Mouse (Mus musculus): Measurements from ENCODE around the gene Eef2.
"Not testable (repeated sequence)": the region's sequence is repeated elsewhere in the genome, so short reads cannot be mapped to it uniquely, and the experiment has no call there.

The Eef2 gene

DNA sequence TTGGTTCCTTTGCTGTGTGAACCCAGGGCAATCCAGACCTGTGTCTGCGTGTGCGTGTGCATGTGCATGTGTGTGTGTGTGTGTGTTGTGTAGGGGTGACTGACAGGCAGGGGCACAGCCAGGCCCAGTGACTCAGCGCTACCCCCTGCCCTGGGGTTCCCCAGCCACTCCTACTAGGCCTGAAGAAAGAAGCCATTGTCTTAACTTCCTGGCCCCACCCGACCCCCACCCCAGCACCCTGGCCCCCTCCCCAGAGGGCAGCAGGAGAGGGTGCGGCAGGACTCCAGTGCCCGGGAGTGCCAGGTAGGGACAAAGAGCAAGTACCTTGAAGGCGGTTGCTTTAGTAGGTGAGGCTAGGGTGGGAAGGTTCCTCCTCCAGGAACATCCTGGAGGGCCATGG is 30.7 kb upstream of the Eef2 start:
- in situ Hi-C loops (cut with MboI, MseI) = no loop called here

- in situ Hi-C loops (cut with MboI, MseI) = no loop called here
These were observed 30.1 kb upstream of the Eef2 start for GRCm38 (mm10) chr10:81146296-81146695.

DNA sequence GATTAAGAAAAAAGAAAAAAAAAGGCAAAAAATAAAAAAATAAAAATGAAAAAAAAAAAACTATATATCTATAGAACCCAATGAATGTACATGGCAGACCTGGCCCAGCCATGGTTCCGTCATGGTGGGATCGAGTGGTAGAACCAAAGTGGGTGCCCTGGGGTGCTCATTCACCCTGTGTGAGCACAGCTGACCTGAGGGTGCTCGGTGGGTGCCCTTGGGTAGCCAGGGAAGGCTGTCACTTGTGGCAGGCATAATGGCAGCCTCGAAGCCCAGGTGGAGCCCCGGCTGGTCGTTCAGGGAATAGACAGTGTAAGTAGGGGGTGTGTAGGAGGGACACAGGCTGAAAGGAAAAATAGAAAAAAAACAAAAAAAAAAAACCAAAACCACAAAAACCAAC is 25.2 kb upstream of the Eef2 start:
- in situ Hi-C loops (cut with MboI, MseI) = no loop called here

DNA sequence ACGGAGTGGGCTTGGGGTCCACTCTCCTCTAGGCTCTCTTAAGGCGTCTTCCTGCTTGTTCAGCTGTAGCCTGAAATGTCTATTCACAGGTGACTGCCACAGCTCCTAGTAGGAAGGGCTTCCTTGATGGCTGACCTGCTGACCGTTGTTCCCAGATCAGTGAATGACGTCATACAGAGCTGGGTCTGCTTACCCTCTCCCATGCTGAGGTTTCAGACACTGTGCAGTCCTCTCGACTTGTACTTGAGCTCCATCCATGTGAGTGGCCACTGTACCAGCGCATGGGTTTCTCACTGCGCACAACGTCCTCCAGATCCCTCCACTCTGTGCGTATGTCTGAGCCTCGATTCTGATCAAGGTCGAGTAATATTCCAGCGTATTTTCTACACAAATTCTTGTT is 23.8 kb upstream of the Eef2 start:
- in situ Hi-C loops (cut with MboI, MseI) = no loop called here

GRCm38 (mm10) chr10:81154313-81154712 is 22.1 kb upstream of the Eef2 start:
- in situ Hi-C loops (cut with MboI, MseI) = no loop called here

DNA sequence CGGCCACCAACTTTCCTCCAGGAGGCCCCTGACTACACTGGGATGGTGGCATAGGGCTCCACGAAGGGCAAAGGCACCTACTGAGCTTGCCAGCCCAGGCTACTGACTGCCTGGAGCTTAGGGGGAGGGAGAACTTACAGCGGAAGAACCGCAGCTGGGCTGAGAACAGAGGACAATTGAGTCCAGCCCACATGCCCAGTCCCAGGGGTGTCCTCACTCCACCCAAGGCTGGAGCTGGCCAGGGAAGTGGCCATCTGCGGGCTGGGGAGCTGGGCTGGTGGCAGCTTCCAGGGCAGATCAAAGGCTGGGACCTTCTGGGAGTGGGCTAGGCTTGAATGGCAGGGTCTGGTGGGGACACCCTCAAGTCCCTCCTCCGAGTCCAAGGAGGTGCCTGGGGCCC is 21.7 kb upstream of the Eef2 start:
- in situ Hi-C loops (cut with MboI, MseI) = no loop called here

DNA sequence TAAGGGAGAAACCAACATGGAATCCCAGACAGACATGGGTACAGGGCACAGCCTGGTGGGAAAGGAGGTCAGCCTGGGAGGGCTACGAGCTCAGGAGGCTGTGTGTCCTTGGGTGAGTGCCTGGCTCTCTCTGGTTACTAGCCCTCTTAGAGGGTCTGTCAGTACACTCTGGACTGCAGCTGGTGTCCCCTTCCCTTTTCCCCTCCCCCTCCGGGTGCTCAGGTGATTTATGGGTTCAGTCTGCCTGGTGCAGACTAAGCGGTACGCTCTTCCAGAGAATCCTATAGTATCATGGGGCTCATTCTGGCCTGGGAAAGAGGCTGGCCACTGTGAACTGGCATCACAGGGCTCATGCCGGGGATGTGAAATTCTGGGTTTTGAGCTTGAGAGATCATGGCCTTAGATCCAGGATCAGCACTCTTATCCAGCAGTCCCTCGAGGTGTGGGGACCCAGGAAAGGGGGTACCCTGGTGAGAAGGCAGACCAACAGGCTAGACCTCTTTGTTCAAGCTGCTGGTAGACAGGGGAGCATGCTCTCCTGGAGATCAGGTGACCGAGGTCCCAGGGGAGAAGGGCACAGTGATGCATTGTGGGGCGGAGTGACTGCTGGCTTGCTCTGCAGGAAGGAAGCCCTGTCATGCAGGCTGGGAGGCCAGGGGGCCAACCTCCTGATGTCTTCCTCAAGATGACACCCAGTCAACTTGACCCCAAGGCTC is 14.7 kb upstream of the Eef2 start:
- in situ Hi-C loops (cut with MboI, MseI) = no loop called here

GRCm38 (mm10) chr10:81162318-81162652 is 14.1 kb upstream of the Eef2 start:
- in situ Hi-C loops (cut with MboI, MseI) = no loop called here

DNA sequence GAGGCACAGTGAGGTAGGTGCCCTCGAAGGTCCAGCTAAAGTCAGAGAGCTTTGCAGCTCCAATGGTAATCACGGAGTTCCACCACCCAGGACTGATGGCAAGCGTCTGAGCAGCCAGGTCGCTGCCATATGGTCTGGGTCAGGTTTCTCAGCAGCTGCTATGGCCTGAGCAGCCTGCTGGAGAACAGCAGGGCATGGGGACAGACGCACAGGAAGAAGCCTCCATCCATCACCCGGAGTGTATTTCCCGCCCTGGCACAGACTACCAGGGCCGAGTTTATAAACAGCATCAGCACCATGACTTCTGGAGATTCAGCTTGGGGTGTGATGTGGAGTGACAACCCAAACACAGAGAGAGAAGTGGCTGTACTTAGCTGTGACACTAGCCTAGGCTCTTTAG is 11.3 kb upstream of the Eef2 start:
- in situ Hi-C loops (cut with MboI, MseI) = no loop called here

DNA sequence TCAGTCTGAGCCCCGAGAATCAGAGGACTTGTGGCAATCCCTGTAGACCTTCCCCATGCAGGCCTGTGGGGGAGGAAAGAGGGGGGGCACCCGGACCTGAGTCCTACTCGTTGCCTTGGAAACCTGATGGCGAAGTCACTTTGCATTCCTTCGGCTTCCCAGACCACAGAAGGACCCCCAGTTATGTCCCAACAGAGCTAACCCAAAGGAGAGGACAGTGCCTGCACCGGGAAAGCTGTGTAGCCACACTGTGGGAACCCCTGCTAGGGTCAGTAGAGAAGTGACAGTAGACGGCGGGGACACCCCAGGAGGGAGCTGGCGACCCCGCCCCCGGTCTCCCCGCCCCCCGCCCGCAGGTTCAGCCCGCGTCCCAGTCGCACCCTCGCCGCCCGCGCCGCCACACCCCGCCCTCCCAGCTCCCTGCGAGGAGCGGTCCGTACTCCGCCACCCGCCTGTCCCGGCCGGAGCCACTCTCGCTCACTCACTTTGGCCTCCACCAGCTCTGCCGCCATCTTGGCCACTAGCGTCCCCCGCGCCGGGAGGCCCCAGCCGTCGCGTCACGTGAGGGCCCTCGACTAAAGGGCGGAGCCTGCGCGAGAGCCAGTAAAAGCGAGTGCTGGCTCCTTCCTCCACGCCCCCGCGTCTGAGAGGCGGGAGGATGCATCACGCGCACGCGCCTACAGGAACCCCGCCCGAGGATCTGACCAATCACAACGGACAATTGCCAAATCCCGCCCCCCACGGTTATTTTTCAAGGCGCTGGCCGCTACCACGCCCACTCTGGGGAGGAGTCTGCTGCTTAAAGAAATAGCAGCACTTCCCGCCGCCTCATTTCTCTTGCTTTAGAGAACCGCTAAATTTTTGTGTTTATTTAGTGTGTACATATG is 9.0 kb upstream of the Eef2 start, which contains the start of gene Pias4:
Pias4 (minus strand) TSS at position 724 of the 887 bp plus-strand sequence.
- in situ Hi-C loops (cut with MboI, MseI) = no loop called here

- in situ Hi-C loops (cut with MboI, MseI) = no loop called here
These were observed 8.4 kb upstream of the Eef2 start for GRCm38 (mm10) chr10:81168087-81168431.

- in situ Hi-C loops (cut with MboI, MseI) = no loop called here
These were observed 7.7 kb upstream of the Eef2 start for GRCm38 (mm10) chr10:81168521-81169244.

DNA sequence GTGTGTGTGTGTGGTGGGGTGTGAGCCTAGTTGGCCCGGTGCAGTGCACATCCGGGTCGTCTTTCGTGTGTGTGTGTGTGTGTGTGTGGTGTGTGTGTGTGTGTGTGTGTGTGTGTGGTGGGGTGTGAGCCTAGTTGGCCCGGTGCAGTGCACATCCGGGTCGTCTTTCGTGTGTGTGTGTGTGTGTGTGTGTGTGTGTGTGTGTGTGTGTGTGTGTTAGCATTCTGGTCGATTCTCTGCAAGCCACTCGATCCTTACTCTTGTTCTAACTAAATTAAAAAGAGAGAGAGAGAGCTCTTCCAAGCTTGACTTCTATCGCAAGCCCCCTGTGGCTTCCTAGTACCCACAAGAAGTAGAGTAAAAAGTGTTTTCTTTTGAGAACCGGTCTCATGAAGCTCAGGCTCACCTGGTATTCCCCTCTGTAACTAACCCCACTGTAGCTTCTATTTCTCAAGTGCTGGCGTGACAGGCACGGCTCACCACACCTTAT is 7.0 kb upstream of the Eef2 start:
- in situ Hi-C loops (cut with MboI, MseI) = not testable (repeated sequence)

- in situ Hi-C loops (cut with MboI, MseI) = loop anchor here (10.0 kb wide), 1 partner anchor 1318 kb away; the partner anchor contains the start of gene Ptbp1
These were observed 3.3 kb upstream of the Eef2 start for GRCm38 (mm10) chr10:81173132-81173531.

- in situ Hi-C loops (cut with MboI, MseI) = loop anchor here (5.0 to 10.0 kb wide), 2 partner anchors 37 to 1320 kb away; partner anchors contain the start of genes Ptbp1 and Zbtb7a
These were observed 1.6 kb upstream of the Eef2 start for GRCm38 (mm10) chr10:81174617-81175344.

DNA sequence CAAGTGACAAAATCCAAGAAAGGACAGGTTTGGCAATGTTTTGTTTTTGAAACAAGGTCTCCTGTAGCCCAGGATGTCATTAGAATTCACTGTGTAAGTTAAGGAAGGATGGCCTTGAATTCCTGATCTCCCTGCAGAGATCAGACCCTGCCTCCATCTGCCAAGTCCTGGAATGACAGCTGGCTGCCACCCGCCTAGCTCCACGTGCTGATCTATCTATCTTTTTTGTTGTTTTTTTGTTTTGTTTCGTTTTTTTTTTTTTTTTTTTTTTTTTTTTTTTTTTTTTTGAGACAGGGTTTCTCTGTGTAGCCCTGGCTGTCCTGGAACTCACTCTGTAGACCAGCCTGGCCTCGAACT is 1.1 kb upstream of the Eef2 start:
- in situ Hi-C loops (cut with MboI, MseI) = loop anchor here (5.0 to 10.0 kb wide), 2 partner anchors 38 to 1321 kb away; partner anchors contain the start of genes Ptbp1 and Zbtb7a

- in situ Hi-C loops (cut with MboI, MseI) = loop anchor here (5.0 to 10.0 kb wide), 2 partner anchors 39 to 1321 kb away; partner anchors contain the start of genes Ptbp1 and Zbtb7a
These were observed 430 bp upstream of the Eef2 start for GRCm38 (mm10) chr10:81175936-81176465.

- in situ Hi-C loops (cut with MboI, MseI) = loop anchor here (5.0 to 10.0 kb wide), 2 partner anchors 40 to 1323 kb away; partner anchors contain the start of genes Ptbp1 and Zbtb7a
These were observed 1.1 kb downstream of the Eef2 start for GRCm38 (mm10) chr10:81177491-81177925.

- in situ Hi-C loops (cut with MboI, MseI) = loop anchor here (5.0 to 10.0 kb wide), 2 partner anchors 41 to 1323 kb away; partner anchors contain the start of genes Ptbp1 and Zbtb7a
These were observed 1.7 kb downstream of the Eef2 start for GRCm38 (mm10) chr10:81177958-81178712.

GRCm38 (mm10) chr10:81178927-81179326 is 2.5 kb downstream of the Eef2 start:
- in situ Hi-C loops (cut with MboI, MseI) = loop anchor here (5.0 to 10.0 kb wide), 2 partner anchors 42 to 1324 kb away; partner anchors contain the start of genes Ptbp1 and Zbtb7a

All from regulatory T cell (primary cell).